Mouse (Mus musculus): ENCODE results near the gene Hpse2. TPM values are rescaled to one million over a fixed set of nuclear protein-coding genes. Genes with fewer than 3 reads are reported as not detected.

Hpse2 gene
- polyA plus RNA-seq, 1 experiment from 2014 or later, result 2.0 TPM

- H3K4me2 ChIP-seq (ENCODE audit: low read depth), result no peak overlapping the region
- DNase-seq (ENCODE audit: low spot score), result no peak
These were observed 246.5 kb downstream of the Hpse2 start for GRCm38 (mm10) chr19:43141646-43142045.

DNA sequence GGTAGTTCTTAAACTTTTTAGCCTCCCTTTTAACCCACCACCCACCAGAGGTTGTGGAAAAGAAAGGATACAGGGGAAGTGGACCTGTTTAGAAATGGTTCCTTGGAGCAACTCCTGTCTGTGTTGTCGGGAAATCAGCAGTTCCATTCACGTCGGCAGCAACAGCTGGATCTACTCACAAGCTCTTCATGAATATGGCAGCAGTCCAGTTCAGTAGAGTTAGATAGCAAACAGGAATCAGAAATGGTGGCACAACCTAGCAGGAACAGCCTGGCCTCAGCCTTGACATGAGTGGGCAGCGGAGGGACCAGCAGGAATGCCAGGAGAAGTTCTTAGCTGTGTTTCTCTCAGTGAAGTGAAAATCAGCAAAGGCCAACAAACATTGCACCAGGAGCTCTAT lies 278.4 kb downstream of the Hpse2 start:
- Histone ChIP-seq H3K4me3 (ENCODE audit: low read depth, low read length) (no peak overlapping the region), H3K36me3 (ENCODE audit: control insufficient read depth, insufficient read depth, low read length) (no peaks in the 10 kb centered on the region), H3K9me3 (ENCODE audit: control insufficient read depth, low read length) (no peaks in the 10 kb centered on the region), H3K9ac (ENCODE audit: low read length) (no peak overlapping the region), H3K27me3 (ENCODE audit: control insufficient read depth, insufficient read depth, low read length) (no peaks in the 10 kb centered on the region), H3K4me1 (ENCODE audit: control insufficient read depth, insufficient read depth, low read length) (no peaks in the 10 kb centered on the region), H3K27ac (ENCODE audit: low read depth, low read length) (no peak overlapping the region), H3K4me2 (ENCODE audit: low read depth) (no peak overlapping the region)
- 88% methylated on average over 4 of the region's 4 CpGs for WGBS
- ATAC-seq (ENCODE audit: insufficient read depth, low FRiP score, low TSS enrichment), result no peak
- no peak for DNase-seq (ENCODE audit: low spot score)

More at GRCm38 (mm10) chr19:43141646-43142045, 246.5 kb downstream of the Hpse2 start:
- Histone ChIP-seq H3K4me3 (ENCODE audit: low read depth, low read length) (no peak overlapping the region), H3K36me3 (ENCODE audit: control insufficient read depth, insufficient read depth, low read length) (no peaks in the 10 kb centered on the region), H3K27ac (ENCODE audit: low read depth, low read length) (no peak overlapping the region), H3K27me3 (ENCODE audit: control insufficient read depth, insufficient read depth, low read length) (no peaks in the 10 kb centered on the region), H3K9ac (ENCODE audit: low read length) (no peak overlapping the region), H3K4me1 (ENCODE audit: control insufficient read depth, insufficient read depth, low read length) (no peaks in the 10 kb centered on the region), H3K9me3 (ENCODE audit: control insufficient read depth, low read length) (no peaks in the 10 kb centered on the region)
- ATAC-seq (ENCODE audit: insufficient read depth, low FRiP score, low TSS enrichment), result no peak
- 79% methylated on average over 3 of the region's 3 CpGs for WGBS

GRCm38 (mm10) chr19:43096915-43097314 lies 291.2 kb downstream of the Hpse2 start:
- Histone ChIP-seq H3K9me3 (ENCODE audit: control insufficient read depth, low read length) (no peaks in the 10 kb centered on the region), H3K36me3 (ENCODE audit: control insufficient read depth, insufficient read depth, low read length) (no peaks in the 10 kb centered on the region), H3K9ac (ENCODE audit: low read length) (no peak overlapping the region), H3K4me1 (ENCODE audit: control insufficient read depth, insufficient read depth, low read length) (no peaks in the 10 kb centered on the region), H3K4me3 (ENCODE audit: low read depth, low read length) (no peak overlapping the region), H3K27me3 (ENCODE audit: control insufficient read depth, insufficient read depth, low read length) (no peaks in the 10 kb centered on the region), H3K4me2 (ENCODE audit: low read depth) (no peak overlapping the region), H3K27ac (ENCODE audit: low read depth, low read length) (no peak overlapping the region)
- 89% methylated on average over 2 of the region's 2 CpGs for WGBS
- no peak for DNase-seq (ENCODE audit: low spot score)
- no peak for ATAC-seq (ENCODE audit: insufficient read depth, low FRiP score, low TSS enrichment)

GRCm38 (mm10) chr19:43087216-43087615 lies 300.9 kb downstream of the Hpse2 start:
- ATAC-seq (ENCODE audit: insufficient read depth, low FRiP score, low TSS enrichment) (no peak), DNase-seq (ENCODE audit: low spot score) (no peak)
- 95% methylated on average over 3 of the region's 3 CpGs for WGBS

GRCm38 (mm10) chr19:43064155-43064554 lies 324.0 kb downstream of the Hpse2 start:
- no peak overlapping the region for H3K27ac ChIP-seq (ENCODE audit: low read depth, low read length)
- no peaks in the 10 kb centered on the region for H3K27me3 ChIP-seq (ENCODE audit: control insufficient read depth, insufficient read depth, low read length)
- H3K9ac ChIP-seq (ENCODE audit: low read length), result no peak overlapping the region
- 86% methylated on average over 2 of the region's 2 CpGs for WGBS
- no peaks in the 10 kb centered on the region for H3K4me1 ChIP-seq (ENCODE audit: control insufficient read depth, insufficient read depth, low read length)
- no peaks in the 10 kb centered on the region for H3K36me3 ChIP-seq (ENCODE audit: control insufficient read depth, insufficient read depth, low read length)
- no peak overlapping the region for H3K4me3 ChIP-seq (ENCODE audit: low read depth, low read length)
- no peak for DNase-seq (ENCODE audit: low spot score)
- ATAC-seq (ENCODE audit: insufficient read depth, low FRiP score, low TSS enrichment), result no peak
- no peak overlapping the region for H3K4me2 ChIP-seq (ENCODE audit: low read depth)
- H3K9me3 ChIP-seq (ENCODE audit: control insufficient read depth, low read length), result no peaks in the 10 kb centered on the region

More at GRCm38 (mm10) chr19:43087216-43087615, 300.9 kb downstream of the Hpse2 start:
- Histone ChIP-seq H3K36me3 (ENCODE audit: control insufficient read depth, insufficient read depth, low read length) (no peaks in the 10 kb centered on the region), H3K9ac (ENCODE audit: low read length) (no peak overlapping the region), H3K9me3 (ENCODE audit: control insufficient read depth, low read length) (no peaks in the 10 kb centered on the region), H3K27me3 (ENCODE audit: control insufficient read depth, insufficient read depth, low read length) (no peaks in the 10 kb centered on the region), H3K4me3 (ENCODE audit: low read depth, low read length) (no peak overlapping the region), H3K27ac (ENCODE audit: low read depth, low read length) (no peak overlapping the region), H3K4me2 (ENCODE audit: low read depth) (no peak overlapping the region), H3K4me1 (ENCODE audit: control insufficient read depth, insufficient read depth, low read length) (no peaks in the 10 kb centered on the region)

- Histone ChIP-seq H3K27me3 (ENCODE audit: control insufficient read depth, insufficient read depth, low read length) (no peaks in the 10 kb centered on the region), H3K4me1 (ENCODE audit: control insufficient read depth, insufficient read depth, low read length) (no peaks in the 10 kb centered on the region), H3K36me3 (ENCODE audit: control insufficient read depth, insufficient read depth, low read length) (no peaks in the 10 kb centered on the region), H3K9me3 (ENCODE audit: control insufficient read depth, low read length) (no peaks in the 10 kb centered on the region), H3K4me3 (ENCODE audit: low read depth, low read length) (no peak overlapping the region), H3K27ac (ENCODE audit: low read depth, low read length) (no peak overlapping the region), H3K4me2 (ENCODE audit: low read depth) (no peak overlapping the region), H3K9ac (ENCODE audit: low read length) (no peak overlapping the region)
- DNase-seq (ENCODE audit: low spot score) (no peak), ATAC-seq (ENCODE audit: insufficient read depth, low FRiP score, low TSS enrichment) (no peak)
- 63% methylated on average over 4 of the region's 4 CpGs for WGBS
These were observed 343.6 kb downstream of the Hpse2 start for GRCm38 (mm10) chr19:43044506-43044905.

DNA sequence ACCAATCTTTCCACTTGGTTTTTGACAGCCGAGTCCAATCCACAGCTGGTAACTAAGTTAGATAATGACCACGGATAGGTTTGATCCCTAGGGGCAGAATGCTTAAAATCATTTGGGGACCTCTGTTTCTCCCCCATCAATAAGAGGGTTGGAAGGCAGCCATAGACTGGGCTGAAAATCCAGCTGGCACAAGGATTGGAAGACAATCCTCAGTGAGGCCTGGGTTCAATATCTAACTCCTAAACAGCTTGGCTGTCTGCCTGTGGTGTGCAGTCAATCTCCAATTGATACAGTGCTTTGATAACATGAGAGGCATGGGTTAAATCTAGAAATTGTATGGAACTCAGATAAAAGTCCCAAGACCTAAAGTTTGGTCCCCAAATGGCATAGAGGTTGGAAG lies 345.4 kb downstream of the Hpse2 start:
- no peak for DNase-seq (ENCODE audit: low spot score)
- no peaks in the 10 kb centered on the region for H3K9me3 ChIP-seq (ENCODE audit: control insufficient read depth, low read length)
- no peak overlapping the region for H3K4me2 ChIP-seq (ENCODE audit: low read depth)
- 82% methylated on average over 2 of the region's 2 CpGs for WGBS
- H3K27ac ChIP-seq (ENCODE audit: low read depth, low read length), result no peak overlapping the region
- no peak overlapping the region for H3K9ac ChIP-seq (ENCODE audit: low read length)
- H3K27me3 ChIP-seq (ENCODE audit: control insufficient read depth, insufficient read depth, low read length), result no peaks in the 10 kb centered on the region
- H3K4me3 ChIP-seq (ENCODE audit: low read depth, low read length), result no peak overlapping the region
- no peaks in the 10 kb centered on the region for H3K36me3 ChIP-seq (ENCODE audit: control insufficient read depth, insufficient read depth, low read length)
- H3K4me1 ChIP-seq (ENCODE audit: control insufficient read depth, insufficient read depth, low read length), result no peaks in the 10 kb centered on the region
- no peak for ATAC-seq (ENCODE audit: insufficient read depth, low FRiP score, low TSS enrichment)

DNA sequence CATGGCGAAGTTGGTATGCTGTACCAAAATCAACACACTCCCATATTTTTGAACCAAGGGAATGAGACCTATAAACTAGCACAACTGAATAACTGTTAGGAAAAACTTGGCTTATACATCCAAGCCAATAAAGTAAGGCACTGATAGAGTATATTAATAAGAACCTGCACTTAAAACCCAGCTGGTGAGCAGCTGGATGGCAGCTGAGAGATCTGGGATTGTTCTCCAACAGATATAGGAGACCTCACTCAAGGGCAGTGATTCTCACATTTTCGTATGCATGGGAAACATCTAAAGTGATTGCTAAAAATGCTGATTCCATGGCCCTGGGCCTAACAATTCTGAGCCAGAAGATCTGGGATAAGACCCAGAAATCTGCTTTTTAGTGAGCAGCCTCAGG lies 345.9 kb downstream of the Hpse2 start:
- Histone ChIP-seq H3K4me2 (ENCODE audit: low read depth) (no peak overlapping the region), H3K9ac (ENCODE audit: low read length) (no peak overlapping the region), H3K27me3 (ENCODE audit: control insufficient read depth, insufficient read depth, low read length) (no peaks in the 10 kb centered on the region), H3K36me3 (ENCODE audit: control insufficient read depth, insufficient read depth, low read length) (no peaks in the 10 kb centered on the region), H3K4me1 (ENCODE audit: control insufficient read depth, insufficient read depth, low read length) (no peaks in the 10 kb centered on the region), H3K4me3 (ENCODE audit: low read depth, low read length) (no peak overlapping the region), H3K27ac (ENCODE audit: low read depth, low read length) (no peak overlapping the region), H3K9me3 (ENCODE audit: control insufficient read depth, low read length) (no peaks in the 10 kb centered on the region)
- no peak for DNase-seq (ENCODE audit: low spot score)
- 90% methylated on average over 2 of the region's 2 CpGs for WGBS
- no peak for ATAC-seq (ENCODE audit: insufficient read depth, low FRiP score, low TSS enrichment)

DNA sequence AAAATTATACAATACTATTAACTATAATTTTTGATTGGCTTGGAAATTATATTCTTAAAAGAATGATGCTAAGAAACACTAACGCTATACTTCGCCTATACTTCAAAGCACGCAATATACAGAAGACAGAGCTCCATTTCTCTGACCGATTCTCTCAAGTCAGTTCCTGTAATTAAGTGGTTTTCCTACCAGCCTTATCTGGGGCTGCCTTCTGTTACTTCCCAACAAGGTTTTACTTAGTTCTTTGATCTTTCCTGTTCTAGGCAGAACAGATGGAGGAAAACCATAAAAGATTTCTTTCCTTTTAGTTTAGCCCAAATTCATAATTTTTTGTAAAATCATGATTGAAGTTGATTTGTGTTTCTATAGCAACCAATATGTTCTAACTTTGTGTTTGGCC lies 351.8 kb downstream of the Hpse2 start:
- H3K4me3 ChIP-seq (ENCODE audit: low read depth, low read length), result no peak overlapping the region
- no peaks in the 10 kb centered on the region for H3K36me3 ChIP-seq (ENCODE audit: control insufficient read depth, insufficient read depth, low read length)
- no peak overlapping the region for H3K4me2 ChIP-seq (ENCODE audit: low read depth)
- WGBS, result 91% methylated on average over 4 of the region's 4 CpGs
- no peaks in the 10 kb centered on the region for H3K9me3 ChIP-seq (ENCODE audit: control insufficient read depth, low read length)
- no peaks in the 10 kb centered on the region for H3K4me1 ChIP-seq (ENCODE audit: control insufficient read depth, insufficient read depth, low read length)
- H3K27me3 ChIP-seq (ENCODE audit: control insufficient read depth, insufficient read depth, low read length), result no peaks in the 10 kb centered on the region
- no peak overlapping the region for H3K9ac ChIP-seq (ENCODE audit: low read length)
- DNase-seq (ENCODE audit: low spot score), result no peak
- no peak for ATAC-seq (ENCODE audit: insufficient read depth, low FRiP score, low TSS enrichment)
- no peak overlapping the region for H3K27ac ChIP-seq (ENCODE audit: low read depth, low read length)

All from neural tube, embryonic 11.5 days (tissue).